Mouse (Mus musculus) liver, postnatal 0 days (tissue): ENCODE data around the gene Lrch1. TPM values are rescaled to one million over a fixed set of nuclear protein-coding genes. Genes with fewer than 3 reads are reported as not detected.
A peak's percentile ranks its signal among the peaks of the same experiment; 100 is the strongest.

ENCODE experiments used
- ATAC-seq: fragments of 200-750 bp; cut with Nextera tagmentation; 2 replicates; pipeline ENCODE4 v1.8.0; 2017; ENCODE audit warnings: mild to moderate bottlenecking, moderate library complexity
- DNase-seq: peaks from one replicate; pipeline ENCODE4 v3.0.0-alpha.2; 2016
- H3K27ac ChIP-seq: fragments of 300-500 bp; sonication (generic); 2 replicates; pipeline ENCODE4 v1.5.1; 2014; ENCODE audit warnings: antibody characterized with exemption, moderate library complexity, mild to moderate bottlenecking, low read depth
- H3K27me3 ChIP-seq: fragments of 300-500 bp; sonication (generic); 2 replicates; pipeline ENCODE4 v1.6.1; 2014; ENCODE audit warnings: low read length, control low read depth, mixed read lengths; ENCODE audit not compliant: insufficient read depth
- H3K36me3 ChIP-seq: fragments of 300-500 bp; sonication (generic); replicated peaks from 2 replicates; pipeline ENCODE4 v1.6.1; 2014; ENCODE audit warnings: mild to moderate bottlenecking, control low read depth, low read length, moderate library complexity, mixed read lengths; ENCODE audit not compliant: insufficient read depth
- H3K4me1 ChIP-seq: fragments of 300-500 bp; sonication (generic); 2 replicates; pipeline ENCODE4 v1.6.1; 2014; ENCODE audit warnings: antibody characterized with exemption, mild to moderate bottlenecking, control low read depth; ENCODE audit not compliant: insufficient read depth
- H3K4me2 ChIP-seq: fragments of 300-500 bp; sonication (generic); 2 replicates; pipeline ENCODE4 v1.6.1; 2014; ENCODE audit warnings: low read depth, mild to moderate bottlenecking, low read length, moderate library complexity, mixed read lengths
- H3K4me3 ChIP-seq: fragments of 300-500 bp; sonication (generic); 2 replicates; pipeline ENCODE4 v1.5.1; 2014; ENCODE audit warnings: low read depth, low read length
- H3K9ac ChIP-seq: fragments of 300-500 bp; sonication (generic); replicated peaks from 2 replicates; pipeline ENCODE4 v1.6.1; 2014; ENCODE audit warnings: mild to moderate bottlenecking, moderate library complexity
- H3K9me3 ChIP-seq: fragments of 300-500 bp; sonication (generic); 2 replicates; pipeline ENCODE4 v1.6.1; 2016; ENCODE audit warnings: mild to moderate bottlenecking, control low read depth, low read length, mixed read lengths
- CTCF ChIP-seq: sonication (generic); IDR thresholded peaks from 2 replicates; pipeline ENCODE4 v1.5.1; 2016; ENCODE audit warnings: antibody characterized with exemption, low read depth
- EP300 ChIP-seq: IDR thresholded peaks from 2 replicates; pipeline ENCODE4 v1.6.1; 2016; ENCODE audit warnings: antibody characterized with exemption, low read depth, mild to moderate bottlenecking
- WGBS: fragments of 180-500 bp; shearing (Covaris S2); extraction: QIAGEN DNeasy Blood & Tissue Kit; methylation state at CpG from one replicate; pipeline ENCODE4 v1.1.7; 2014; ENCODE audit not compliant: insufficient replicate concordance; 5-methylcytosine and 5-hydroxymethylcytosine counted together
- polyA plus RNA-seq: library from polyadenylated mRNA; unstranded; fragments of >200 nt; fragmentation: Nextera tagmentation; extraction: Ambion mirVana; gene quantifications from 2 replicates; pipeline ENCODE4 v1.2.1, GENCODE M21; 2015

The Lrch1 gene
- polyA plus RNA-seq, 1 experiment from 2014 or later, result 3.6 TPM

GRCm38 (mm10) chr14:74841708-74842107 is 106.0 kb downstream of the Lrch1 start:
- TF ChIP-seq CTCF, result no peak
- TF ChIP-seq EP300, result no peak
- DNase-seq, result no peak
- WGBS, result 37% methylated on average over 2 of the region's 2 CpGs
- H3K9ac ChIP-seq, result no peak overlapping the region
- H3K4me3 ChIP-seq, result no peak overlapping the region
- H3K9me3 ChIP-seq, result no peaks in the 10 kb centered on the region
- no peaks in the 10 kb centered on the region for H3K36me3 ChIP-seq
- H3K27ac ChIP-seq, result no peak overlapping the region
- no peak for ATAC-seq
- no peaks in the 10 kb centered on the region for H3K27me3 ChIP-seq
- H3K4me1 ChIP-seq, result peaks cover 12% of the 10 kb centered on the region
- H3K4me2 ChIP-seq, result no peak overlapping the region

- H3K4me3 ChIP-seq, result no peak overlapping the region
- no peak overlapping the region for H3K9ac ChIP-seq
- no peaks in the 10 kb centered on the region for H3K27me3 ChIP-seq
- H3K27ac ChIP-seq, result no peak overlapping the region
- WGBS, result 52% methylated on average over 3 of the region's 3 CpGs
- ATAC-seq, result no peak
- H3K9me3 ChIP-seq, result no peaks in the 10 kb centered on the region
- no peaks in the 10 kb centered on the region for H3K36me3 ChIP-seq
- no peak overlapping the region for H3K4me2 ChIP-seq
- no peak for TF ChIP-seq CTCF
- TF ChIP-seq EP300, result no peak
- peaks cover 8% of the 10 kb centered on the region for H3K4me1 ChIP-seq
- DNase-seq, result no peak
Measured at GRCm38 (mm10) chr14:74841297-74841696, 106.4 kb downstream of the Lrch1 start.

- H3K9ac ChIP-seq, result no peak overlapping the region
- peaks cover 7% of the 10 kb centered on the region for H3K4me1 ChIP-seq
- no peaks in the 10 kb centered on the region for H3K9me3 ChIP-seq
- WGBS, result 62% methylated on average over 3 of the region's 3 CpGs
- no peak for DNase-seq
- TF ChIP-seq CTCF (no peak), EP300 (no peak)
- no peak overlapping the region for H3K4me3 ChIP-seq
- no peak overlapping the region for H3K27ac ChIP-seq
- no peaks in the 10 kb centered on the region for H3K27me3 ChIP-seq
- H3K36me3 ChIP-seq, result no peaks in the 10 kb centered on the region
- ATAC-seq, result peak; percentile 41; the same call in 1 of the 2 replicates
- H3K4me2 ChIP-seq, result no peak overlapping the region
Measured at GRCm38 (mm10) chr14:74840820-74841219, 106.9 kb downstream of the Lrch1 start.

- no peak overlapping the region for H3K4me2 ChIP-seq
- no peaks in the 10 kb centered on the region for H3K9me3 ChIP-seq
- H3K27ac ChIP-seq, result no peak overlapping the region
- DNase-seq (no peak), ATAC-seq (no peak)
- H3K9ac ChIP-seq, result no peak overlapping the region
- no peaks in the 10 kb centered on the region for H3K27me3 ChIP-seq
- TF ChIP-seq CTCF (no peak), EP300 (no peak)
- H3K4me1 ChIP-seq, result peaks cover 7% of the 10 kb centered on the region
- WGBS, result 79% methylated on average over 2 of the region's 2 CpGs
- H3K36me3 ChIP-seq, result no peaks in the 10 kb centered on the region
- no peak overlapping the region for H3K4me3 ChIP-seq
Measured at GRCm38 (mm10) chr14:74840328-74840727, 107.3 kb downstream of the Lrch1 start.

DNA sequence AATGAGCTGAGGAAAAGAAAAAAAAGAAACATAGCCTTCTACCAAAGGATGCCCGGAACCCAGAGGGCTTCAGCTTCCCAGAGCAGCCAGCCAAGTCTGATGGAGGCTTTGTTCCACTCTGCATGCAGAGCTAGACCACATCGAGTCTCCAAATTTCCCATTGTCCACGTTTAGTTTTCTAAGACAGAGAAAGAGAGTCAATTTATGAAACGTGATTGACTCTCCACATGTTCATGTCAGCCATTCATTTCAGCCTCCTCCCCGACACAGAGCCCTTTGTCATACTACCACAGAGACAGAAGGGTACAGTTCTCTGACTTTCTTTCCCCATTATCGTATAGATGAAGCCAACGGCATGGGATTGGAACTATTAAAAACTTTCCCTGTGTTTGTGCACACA is 108.9 kb downstream of the Lrch1 start:
- Histone ChIP-seq H3K4me1 (peaks cover 7% of the 10 kb centered on the region), H3K4me2 (no peak overlapping the region), H3K27me3 (no peaks in the 10 kb centered on the region), H3K4me3 (no peak overlapping the region), H3K36me3 (0 out of 2 replicates have a peak, but pooled peaks cover 3% of the 10 kb centered on the region), H3K9me3 (no peaks in the 10 kb centered on the region), H3K27ac (no peak overlapping the region), H3K9ac (no peak overlapping the region)
- DNase-seq (no peak), ATAC-seq (no peak)
- 90% methylated on average over 7 of the region's 7 CpGs for WGBS
- no peak for TF ChIP-seq EP300
- TF ChIP-seq CTCF, result no peak

- TF ChIP-seq CTCF (no peak), EP300 (no peak)
- Histone ChIP-seq H3K9ac (no peak overlapping the region), H3K9me3 (no peaks in the 10 kb centered on the region), H3K27ac (no peak overlapping the region), H3K4me2 (no peak overlapping the region), H3K27me3 (no peaks in the 10 kb centered on the region), H3K4me3 (no peak overlapping the region), H3K36me3 (0 out of 2 replicates have a peak, but pooled peaks cover 3% of the 10 kb centered on the region), H3K4me1 (no peaks in the 10 kb centered on the region)
- ATAC-seq, result 0 out of 2 replicates have a peak, but pooled peaks have one; percentile 17
- DNase-seq, result no peak
- 38% methylated on average over 1 of the region's 1 CpGs for WGBS
Measured at GRCm38 (mm10) chr14:74835010-74835409, 112.7 kb downstream of the Lrch1 start.

DNA sequence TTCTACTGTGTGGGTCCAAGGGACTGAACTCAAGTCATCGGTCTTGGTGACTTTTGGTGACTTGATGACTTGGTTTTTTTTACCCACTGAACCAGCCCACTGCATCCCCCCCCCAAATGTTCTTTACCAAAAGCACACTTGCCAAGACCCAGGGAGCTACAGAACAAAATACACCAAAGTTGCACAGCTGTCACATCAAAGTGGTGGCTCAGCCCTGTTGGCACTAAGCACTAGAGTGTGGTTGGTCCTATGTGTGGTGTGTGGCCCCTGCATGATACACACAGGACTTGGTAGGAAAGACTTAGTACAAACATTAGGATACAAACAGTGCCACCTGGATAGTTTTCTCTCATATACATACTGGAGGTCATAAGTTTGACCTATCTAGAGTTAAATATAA is 113.5 kb downstream of the Lrch1 start:
- 95% methylated on average over 1 of the region's 1 CpGs for WGBS
- Histone ChIP-seq H3K4me3 (no peak overlapping the region), H3K27me3 (no peaks in the 10 kb centered on the region), H3K9me3 (no peaks in the 10 kb centered on the region), H3K4me1 (no peaks in the 10 kb centered on the region), H3K9ac (no peak overlapping the region), H3K36me3 (0 out of 2 replicates have a peak, but pooled peaks cover 3% of the 10 kb centered on the region), H3K4me2 (no peak overlapping the region), H3K27ac (no peak overlapping the region)
- ATAC-seq (no peak), DNase-seq (no peak)
- no peak for TF ChIP-seq EP300
